Mouse (Mus musculus) hindbrain, embryonic 14.5 days (tissue): ENCODE measurements around the gene Fah. TPM values are rescaled to one million over a fixed set of nuclear protein-coding genes. Genes with fewer than 3 reads are reported as not detected.

ENCODE experiments used
- ATAC-seq: fragments of 200-750 bp; cut with Nextera tagmentation; 2 replicates; pipeline ENCODE4 v1.8.0; 2017; ENCODE audit warnings: moderate number of reproducible peaks, mild to moderate bottlenecking, moderate TSS enrichment, moderate library complexity; ENCODE audit not compliant: low FRiP score
- DNase-seq: peaks from one replicate; pipeline ENCODE4 v3.0.0-alpha.2; 2015; ENCODE audit warnings: low spot score
- H3K27ac ChIP-seq: fragments of 300-500 bp; sonication (generic); 2 replicates; pipeline ENCODE4 v1.5.1; 2014; ENCODE audit warnings: mild to moderate bottlenecking, moderate library complexity
- H3K27me3 ChIP-seq: fragments of 300-500 bp; sonication (generic); 2 replicates; pipeline ENCODE4 v1.6.1; 2014; ENCODE audit warnings: mild to moderate bottlenecking, low read length, mixed read lengths; ENCODE audit not compliant: control insufficient read depth, insufficient read depth
- H3K36me3 ChIP-seq: fragments of 300-500 bp; sonication (generic); replicated peaks from 2 replicates; pipeline ENCODE4 v1.6.1; 2014; ENCODE audit not compliant: control insufficient read depth, insufficient read depth
- H3K4me1 ChIP-seq: fragments of 300-500 bp; sonication (generic); replicated peaks from 2 replicates; pipeline ENCODE4 v1.6.1; 2014; ENCODE audit warnings: antibody characterized with exemption, low read length, mixed read lengths; ENCODE audit not compliant: control insufficient read depth, insufficient read depth
- H3K4me2 ChIP-seq: fragments of 300-500 bp; sonication (generic); replicated peaks from 2 replicates; pipeline ENCODE4 v1.6.1; 2014; ENCODE audit warnings: mild to moderate bottlenecking, moderate library complexity
- H3K4me3 ChIP-seq: fragments of 300-500 bp; sonication (generic); replicated peaks from 2 replicates; pipeline ENCODE4 v1.5.1; 2014; ENCODE audit warnings: mild to moderate bottlenecking, low read length
- H3K9ac ChIP-seq: fragments of 300-500 bp; sonication (generic); 2 replicates; pipeline ENCODE4 v1.6.1; 2014
- H3K9me3 ChIP-seq: fragments of 300-500 bp; sonication (generic); 2 replicates; pipeline ENCODE4 v1.6.1; 2016; ENCODE audit warnings: low read length; ENCODE audit not compliant: control insufficient read depth
- WGBS: fragments of 180-500 bp; shearing (Covaris S2); extraction: QIAGEN DNeasy Blood & Tissue Kit; methylation state at CpG from one replicate; pipeline ENCODE4 v1.1.7; 2014; 5-methylcytosine and 5-hydroxymethylcytosine counted together
- polyA plus RNA-seq: library from polyadenylated mRNA; unstranded; fragments of >200 nt; fragmentation: Nextera tagmentation; extraction: Ambion mirVana; gene quantifications from 2 replicates; pipeline ENCODE4 v1.2.1, GENCODE M21; 2014

Fah gene
- 9.9 and 10.5 TPM in 2 replicates for polyA plus RNA-seq

DNA sequence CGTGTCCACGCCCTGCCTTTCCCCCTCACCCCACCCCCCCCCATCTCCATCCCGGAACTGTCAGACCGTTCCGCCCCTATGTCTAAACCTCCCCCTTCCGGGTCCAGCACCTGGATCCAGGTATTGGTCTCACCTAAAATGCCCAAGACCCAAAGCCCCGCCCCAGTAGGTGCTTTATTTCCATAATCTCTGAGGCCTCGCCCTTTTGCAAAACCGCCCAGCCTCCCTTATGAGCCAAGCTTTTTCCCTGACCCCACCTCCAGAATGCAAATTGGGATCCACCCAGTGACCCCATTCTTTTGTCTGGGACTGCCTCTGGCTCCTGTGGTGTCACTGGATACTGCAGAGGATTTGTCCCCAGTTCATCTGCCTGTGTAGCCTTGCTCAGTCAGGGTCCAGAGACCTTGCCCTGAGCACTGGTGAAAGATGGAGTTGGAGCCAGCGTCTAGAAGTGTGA is at the start of gene Fah:
Gene Fah (minus strand): TSS at position 430 of the 457 bp plus-strand sequence.
- Histone ChIP-seq H3K36me3 (no peaks in the 10 kb centered on the region), H3K9me3 (no peaks in the 10 kb centered on the region), H3K9ac (peak within 1 kb of the TSS; percentile 76), H3K4me3 (peak within 1 kb of the TSS; percentile 58), H3K27ac (peak within 1 kb of the TSS; percentile 46; the same call in 1 of the 2 replicates), H3K4me1 (peaks cover 12% of the 10 kb centered on the region; the same call in 1 of the 2 replicates), H3K4me2 (peak within 1 kb of the TSS; percentile 97), H3K27me3 (no peaks in the 10 kb centered on the region)
- DNase-seq (no peak), ATAC-seq (peak; percentile 62; the same call in 1 of the 2 replicates)
- under 1% methylated on average over 10 of the region's 10 CpGs for WGBS

DNA sequence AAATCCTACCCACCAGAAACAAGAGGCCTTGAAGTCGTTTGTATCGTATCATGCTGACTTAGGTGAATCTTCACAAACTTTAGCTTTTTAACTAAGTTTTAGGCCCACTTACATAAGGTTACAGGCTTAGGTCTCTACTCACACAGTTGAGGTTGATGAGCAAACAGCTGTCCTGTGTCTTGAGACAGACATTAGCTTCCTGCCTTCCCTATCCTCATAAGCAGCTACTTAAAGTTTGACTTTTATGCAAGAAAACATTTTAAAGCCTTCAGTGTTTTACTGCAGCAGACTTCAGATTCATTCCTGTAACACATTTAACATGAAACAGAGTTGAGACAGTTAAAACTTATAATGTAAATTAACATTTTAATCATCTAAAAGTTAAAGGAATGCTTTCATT is 46.2 kb upstream of the Fah start:
- Histone ChIP-seq H3K9me3 (no peaks in the 10 kb centered on the region), H3K27ac (no peak overlapping the region), H3K4me2 (no peak overlapping the region), H3K9ac (no peak overlapping the region), H3K27me3 (no peaks in the 10 kb centered on the region), H3K36me3 (no peaks in the 10 kb centered on the region), H3K4me1 (no peaks in the 10 kb centered on the region), H3K4me3 (no peak overlapping the region)
- ATAC-seq (no peak), DNase-seq (no peak)
- 93% methylated on average over 2 of the region's 2 CpGs for WGBS

DNA sequence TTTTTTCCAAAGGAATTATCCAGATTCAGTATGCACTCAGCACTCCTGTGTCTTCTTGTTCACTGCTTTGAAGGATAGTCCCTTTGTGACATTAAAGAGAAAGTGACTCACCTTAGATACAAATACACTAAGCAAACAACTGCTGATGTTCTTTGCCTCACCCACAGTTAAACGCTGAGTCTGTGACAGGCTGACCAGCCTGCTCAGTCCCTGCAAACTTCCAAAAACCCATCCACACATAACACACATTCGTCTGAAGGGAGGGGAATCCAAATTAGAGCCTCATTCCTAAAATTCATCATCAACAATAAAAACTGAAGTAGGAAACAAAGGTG is 45.4 kb upstream of the Fah start:
- ATAC-seq = no peak
- Histone ChIP-seq H3K4me1 (no peaks in the 10 kb centered on the region), H3K27me3 (no peaks in the 10 kb centered on the region), H3K27ac (no peak overlapping the region), H3K4me3 (no peak overlapping the region), H3K4me2 (no peak overlapping the region), H3K36me3 (no peaks in the 10 kb centered on the region), H3K9me3 (no peaks in the 10 kb centered on the region), H3K9ac (no peak overlapping the region)
- WGBS = 85% methylated on average over 2 of the region's 2 CpGs
- DNase-seq = no peak

DNA sequence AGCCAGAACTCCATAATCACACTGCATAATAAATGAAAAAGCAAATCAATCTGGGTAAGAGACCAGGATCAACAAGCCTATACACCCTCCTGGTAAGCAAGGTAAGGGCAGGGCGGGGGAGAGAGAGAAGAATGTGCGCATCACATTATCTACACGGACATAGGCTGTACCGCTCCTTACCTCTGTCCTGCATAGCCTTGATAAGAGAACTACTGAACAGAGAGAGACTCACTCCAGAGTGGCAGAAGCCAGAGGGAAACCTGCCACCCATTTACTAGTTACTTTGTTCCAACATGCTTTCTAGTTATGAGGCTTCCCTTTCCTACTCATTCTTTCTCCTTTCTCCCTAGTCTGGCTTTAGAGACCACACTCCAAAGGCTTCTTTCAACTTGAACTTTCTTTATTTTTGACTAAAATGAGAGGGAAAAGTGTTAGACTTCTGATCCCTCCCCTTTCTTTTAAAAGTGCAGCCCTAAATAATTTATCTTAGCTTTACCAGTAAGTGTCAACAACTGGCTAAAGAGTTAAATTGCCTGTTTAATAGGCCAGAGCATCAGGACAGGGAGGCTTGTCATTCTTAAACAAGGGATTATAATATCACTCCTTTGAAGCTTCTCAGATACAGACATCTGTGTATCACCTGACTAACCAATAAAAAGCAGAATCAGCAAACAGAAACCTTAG is 44.9 kb upstream of the Fah start:
- 98% methylated on average over 4 of the region's 4 CpGs for WGBS
- no peaks in the 10 kb centered on the region for H3K9me3 ChIP-seq
- H3K4me3 ChIP-seq = no peak overlapping the region
- no peaks in the 10 kb centered on the region for H3K36me3 ChIP-seq
- H3K9ac ChIP-seq = no peak overlapping the region
- no peak overlapping the region for H3K27ac ChIP-seq
- no peaks in the 10 kb centered on the region for H3K27me3 ChIP-seq
- no peak for ATAC-seq
- DNase-seq = no peak
- no peaks in the 10 kb centered on the region for H3K4me1 ChIP-seq
- H3K4me2 ChIP-seq = no peak overlapping the region

DNA sequence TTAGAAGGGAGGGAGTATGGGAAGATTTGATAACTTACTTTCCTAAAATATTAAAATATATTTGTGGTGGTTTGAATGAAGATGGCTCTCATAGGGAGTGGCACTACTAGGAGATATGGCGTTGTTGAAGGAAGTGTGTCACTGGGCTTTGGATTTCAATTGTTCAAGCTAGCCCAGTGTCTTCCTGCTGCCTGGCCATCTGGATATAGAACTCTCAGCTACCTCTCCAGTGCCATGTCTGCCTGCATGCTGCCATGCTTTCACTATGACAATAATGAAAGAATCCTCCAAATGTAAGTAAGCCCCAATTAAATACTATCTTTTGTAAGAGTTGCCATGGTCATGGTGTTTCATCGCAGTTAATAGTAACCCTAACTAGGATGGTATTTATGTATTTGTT is 42.5 kb upstream of the Fah start:
- WGBS = 92% methylated on average over 2 of the region's 2 CpGs
- DNase-seq (no peak), ATAC-seq (no peak)
- H3K4me2 ChIP-seq = no peak overlapping the region
- no peaks in the 10 kb centered on the region for H3K9me3 ChIP-seq
- no peaks in the 10 kb centered on the region for H3K4me1 ChIP-seq
- H3K27me3 ChIP-seq = no peaks in the 10 kb centered on the region
- no peak overlapping the region for H3K9ac ChIP-seq
- H3K4me3 ChIP-seq = no peak overlapping the region
- no peak overlapping the region for H3K27ac ChIP-seq
- H3K36me3 ChIP-seq = no peaks in the 10 kb centered on the region

DNA sequence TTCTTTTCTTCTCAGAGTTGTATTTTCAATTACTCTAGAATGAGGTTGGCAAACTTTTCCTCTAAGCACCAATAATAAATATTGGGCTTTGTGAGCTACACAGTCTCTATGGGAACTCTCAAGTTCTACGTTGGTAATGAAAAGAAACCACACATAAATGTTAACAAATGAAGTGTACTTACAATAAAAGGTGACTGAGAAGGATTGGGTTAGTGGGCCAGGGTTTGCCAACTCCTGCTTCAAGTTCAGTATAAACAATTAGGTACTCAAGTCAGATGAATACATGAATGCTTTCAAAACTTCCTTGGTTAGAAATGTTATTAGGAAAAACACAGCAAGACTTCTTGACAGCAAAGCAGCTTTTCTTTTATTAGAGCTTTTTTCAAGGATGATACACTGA is 39.7 kb upstream of the Fah start:
- no peak for DNase-seq
- Histone ChIP-seq H3K27me3 (no peaks in the 10 kb centered on the region), H3K9ac (no peak overlapping the region), H3K9me3 (no peaks in the 10 kb centered on the region), H3K4me2 (no peak overlapping the region), H3K36me3 (no peaks in the 10 kb centered on the region), H3K4me3 (no peak overlapping the region), H3K27ac (no peak overlapping the region), H3K4me1 (no peaks in the 10 kb centered on the region; the same call in 1 of the 2 replicates)
- no peak for ATAC-seq
- WGBS = 61% methylated on average over 1 of the region's 1 CpGs

DNA sequence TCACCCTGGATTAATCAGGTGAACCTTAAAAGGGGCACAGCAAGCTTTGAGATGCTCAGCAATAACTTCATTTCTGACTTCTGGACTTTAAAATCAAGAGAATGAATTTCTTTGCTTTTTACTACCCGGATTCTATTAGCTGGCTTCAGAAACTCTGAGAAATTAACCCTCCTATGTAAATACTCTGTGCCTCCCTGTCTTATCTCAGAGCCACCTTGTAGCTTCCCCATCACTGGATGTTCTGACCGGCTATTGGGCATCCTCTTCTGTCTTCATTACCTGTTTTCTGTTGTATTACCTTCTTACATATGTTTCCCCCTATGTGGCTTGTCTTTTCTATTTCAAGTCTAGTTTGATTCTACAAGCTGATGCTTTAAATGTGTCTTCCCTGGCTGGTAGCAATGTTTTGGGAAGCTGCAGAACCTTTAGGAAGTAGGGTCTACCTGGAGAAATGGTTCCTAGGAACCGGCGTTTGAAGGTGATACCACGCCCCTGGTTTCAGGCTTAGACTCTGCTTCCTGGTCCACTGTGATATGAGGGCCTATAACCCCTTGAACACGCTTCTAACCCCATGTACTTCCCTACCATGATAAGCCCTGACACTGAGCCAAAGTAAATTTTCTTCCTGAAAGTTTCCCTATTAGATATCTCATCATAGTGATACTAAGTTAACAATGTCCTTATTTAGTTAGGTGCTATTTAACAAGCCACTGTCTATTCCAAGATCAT is 36.9 kb upstream of the Fah start:
- Histone ChIP-seq H3K9ac (no peak overlapping the region), H3K36me3 (no peaks in the 10 kb centered on the region), H3K9me3 (no peaks in the 10 kb centered on the region), H3K4me2 (no peak overlapping the region), H3K4me3 (no peak overlapping the region), H3K27me3 (no peaks in the 10 kb centered on the region), H3K4me1 (no peaks in the 10 kb centered on the region; the same call in 1 of the 2 replicates), H3K27ac (no peak overlapping the region)
- 96% methylated on average over 6 of the region's 6 CpGs for WGBS
- no peak for DNase-seq
- ATAC-seq = no peak

DNA sequence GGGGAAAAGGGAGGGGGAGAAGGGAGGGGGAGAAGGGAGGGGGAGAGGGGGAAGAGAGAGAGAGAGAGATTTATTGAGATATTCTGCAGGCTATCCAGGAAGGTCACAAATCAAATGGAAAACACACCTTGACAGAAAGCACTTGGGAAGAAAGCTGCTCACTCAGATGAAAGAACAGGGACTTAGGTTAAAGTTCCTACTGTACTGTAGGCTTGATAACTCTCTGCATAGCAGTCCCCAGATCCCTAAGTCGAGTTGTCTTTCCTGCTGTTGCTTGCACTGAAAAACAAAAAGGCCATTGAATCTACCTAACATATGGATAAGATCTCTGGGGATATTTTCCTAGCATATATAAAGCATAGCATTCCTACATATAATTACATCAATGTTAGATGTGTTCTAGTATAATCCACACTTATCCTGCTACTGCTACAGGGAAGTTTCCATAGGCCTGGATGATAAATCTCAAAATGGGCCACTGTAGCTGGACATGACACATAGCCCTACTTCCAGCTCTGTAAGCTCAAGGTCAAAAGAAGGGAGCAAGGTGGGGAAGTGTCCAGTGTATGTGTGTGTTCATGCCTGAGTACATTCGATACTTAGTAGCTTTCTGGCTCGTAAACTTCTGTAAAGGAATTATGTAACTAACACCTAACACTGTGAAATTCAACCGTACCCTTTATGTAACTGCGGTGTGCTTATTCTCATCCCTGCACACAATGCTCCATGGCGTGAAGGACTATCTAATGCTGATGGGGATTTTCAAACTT is 35.8 kb upstream of the Fah start:
- H3K36me3 ChIP-seq = no peaks in the 10 kb centered on the region
- no peak overlapping the region for H3K4me3 ChIP-seq

DNA sequence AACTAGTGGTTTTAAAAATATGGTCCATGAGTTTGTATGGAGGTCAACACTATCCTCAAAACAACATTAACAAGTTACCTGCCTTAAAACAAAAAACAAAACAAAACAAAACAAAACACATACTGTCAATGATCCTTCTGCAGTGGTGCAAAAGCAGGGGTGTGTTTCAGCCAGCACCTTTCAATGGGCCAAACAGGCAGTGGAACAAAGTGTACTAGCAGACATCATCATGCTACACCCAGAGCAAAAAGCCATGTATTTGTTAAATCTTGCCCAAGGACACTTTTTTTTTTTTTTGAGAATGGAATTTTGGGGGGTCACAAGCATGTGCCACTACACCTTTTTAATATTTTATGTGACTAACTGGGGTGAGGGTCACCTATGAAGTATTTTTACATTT is 30.4 kb upstream of the Fah start:
- Histone ChIP-seq H3K4me3 (no peak overlapping the region), H3K36me3 (peaks cover 15% of the 10 kb centered on the region), H3K27ac (no peak overlapping the region), H3K9ac (no peak overlapping the region), H3K27me3 (no peaks in the 10 kb centered on the region), H3K9me3 (no peaks in the 10 kb centered on the region), H3K4me2 (no peak overlapping the region), H3K4me1 (no peaks in the 10 kb centered on the region)
- no peak for ATAC-seq
- DNase-seq = no peak

More for the DNA sequence above, 35.8 kb upstream of the Fah start:
- ATAC-seq = no peak
- H3K9me3 ChIP-seq = no peaks in the 10 kb centered on the region
- no peak overlapping the region for H3K9ac ChIP-seq
- 92% methylated on average over 6 of the region's 6 CpGs for WGBS
- no peaks in the 10 kb centered on the region for H3K27me3 ChIP-seq
- H3K27ac ChIP-seq = no peak overlapping the region
- DNase-seq = no peak
- no peak overlapping the region for H3K4me2 ChIP-seq
- H3K4me1 ChIP-seq = no peaks in the 10 kb centered on the region; the same call in 1 of the 2 replicates
